Mouse (Mus musculus) embryo, embryonic 9.5 days (tissue): ENCODE measurements around the gene Casd1.

Experiments
- DNase-seq: peaks from one replicate; pipeline ENCODE4 v3.0.0-alpha.2; 2017; ENCODE audit errors: extremely low spot score

The Casd1 gene

DNA sequence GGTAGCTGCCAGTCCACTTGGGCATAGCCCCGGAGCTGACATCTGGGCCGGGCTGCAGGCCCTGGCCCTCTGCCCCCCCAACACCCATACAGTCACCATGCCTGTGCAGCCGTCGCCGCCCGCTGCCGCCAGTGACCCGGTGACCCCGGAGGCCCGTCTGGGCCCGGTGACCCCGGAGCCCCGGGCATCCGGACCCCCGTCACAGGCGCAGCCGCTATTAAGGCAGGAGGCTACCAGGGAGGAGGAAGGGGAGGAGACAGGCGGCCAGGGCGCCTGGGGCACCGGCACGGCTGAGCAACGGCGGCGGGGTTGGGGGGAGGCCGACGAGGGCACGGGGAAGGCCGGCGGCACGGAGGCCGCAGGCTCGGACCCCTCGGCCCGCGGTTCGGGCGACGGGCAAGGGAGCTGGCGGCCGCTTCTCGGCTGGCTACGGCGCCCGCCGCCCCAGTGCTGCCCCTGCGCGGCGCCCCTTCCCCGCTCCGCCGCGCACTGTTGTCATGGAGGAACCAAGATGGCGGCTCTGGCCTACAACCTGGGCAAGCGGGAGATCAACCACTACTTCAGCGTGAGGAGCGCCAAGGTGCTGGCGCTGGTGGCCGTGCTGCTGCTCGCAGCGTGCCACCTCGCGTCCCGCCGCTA, at the start of gene Casd1:
Gene Casd1 (plus strand): TSS at position 182 of the 639 bp plus-strand sequence.
- DNase-seq, result peak; percentile 85

DNA sequence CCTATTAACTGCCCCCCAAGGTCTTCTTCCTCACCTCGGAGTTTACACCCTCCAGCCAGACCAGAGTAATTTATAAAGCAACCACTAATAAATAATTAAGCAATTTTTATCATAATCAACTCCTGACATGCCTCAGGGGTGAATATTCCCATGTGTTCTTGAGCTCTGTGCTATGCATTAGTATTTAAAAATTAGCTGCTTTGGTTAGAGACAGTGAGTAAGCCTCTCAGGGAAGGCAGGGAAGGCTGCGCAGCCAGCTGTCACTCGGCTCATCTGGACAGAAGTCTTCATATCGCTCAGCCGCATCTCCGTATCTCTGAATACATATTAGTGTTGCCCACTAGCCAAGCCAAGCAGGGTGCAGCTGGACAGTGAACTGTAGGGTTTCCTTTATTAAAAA, 45.3 kb upstream of the Casd1 start:
- no peak for DNase-seq

DNA sequence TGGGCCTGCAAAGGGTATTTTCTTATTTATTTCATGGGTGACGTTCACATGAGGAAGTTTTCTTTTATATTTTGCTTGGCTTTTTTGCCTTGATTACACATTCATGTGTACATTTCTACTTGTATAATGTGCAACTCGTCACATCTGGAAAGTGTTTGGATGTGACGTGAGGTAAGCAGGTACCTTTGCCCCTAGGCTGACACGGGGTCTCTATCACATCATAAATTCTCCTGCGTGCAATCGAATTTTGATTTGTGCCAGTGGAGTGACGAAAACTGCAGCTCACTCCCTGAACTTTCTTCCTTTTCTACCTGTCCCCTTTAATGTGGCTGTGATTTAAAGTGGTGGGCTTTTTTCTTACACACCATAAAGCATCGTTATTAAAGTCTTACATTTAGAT, 43.6 kb upstream of the Casd1 start:
- DNase-seq, result no peak

GRCm38 (mm10) chr6:4557678-4558077, 43.0 kb upstream of the Casd1 start:
- DNase-seq, result peak; percentile 73

- peak; percentile 61 for DNase-seq
Measured at GRCm38 (mm10) chr6:4561156-4561555, 39.5 kb upstream of the Casd1 start.

GRCm38 (mm10) chr6:4561621-4562020, 39.0 kb upstream of the Casd1 start:
- no peak for DNase-seq

DNA sequence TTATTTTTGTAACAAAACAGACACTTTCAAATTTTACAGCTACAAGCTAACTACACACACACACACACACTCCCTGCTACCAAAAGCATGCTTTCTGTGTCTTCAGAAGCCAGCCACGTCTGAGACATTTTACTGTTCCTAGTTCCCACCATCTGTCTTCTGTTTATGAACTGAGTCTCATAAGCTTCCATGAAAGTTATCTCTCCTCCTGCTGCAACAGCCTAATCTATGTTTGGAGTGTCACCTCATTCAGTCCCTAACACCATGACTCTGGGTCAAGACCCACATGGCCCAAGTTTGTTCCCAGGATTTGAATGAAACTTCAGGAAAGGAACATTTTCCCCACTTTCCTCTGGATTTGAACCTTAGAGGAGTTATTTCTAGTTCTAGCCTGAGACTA, 38.2 kb upstream of the Casd1 start:
- DNase-seq, result no peak

- no peak for DNase-seq
Measured at GRCm38 (mm10) chr6:4563477-4563876, 37.2 kb upstream of the Casd1 start.

DNA sequence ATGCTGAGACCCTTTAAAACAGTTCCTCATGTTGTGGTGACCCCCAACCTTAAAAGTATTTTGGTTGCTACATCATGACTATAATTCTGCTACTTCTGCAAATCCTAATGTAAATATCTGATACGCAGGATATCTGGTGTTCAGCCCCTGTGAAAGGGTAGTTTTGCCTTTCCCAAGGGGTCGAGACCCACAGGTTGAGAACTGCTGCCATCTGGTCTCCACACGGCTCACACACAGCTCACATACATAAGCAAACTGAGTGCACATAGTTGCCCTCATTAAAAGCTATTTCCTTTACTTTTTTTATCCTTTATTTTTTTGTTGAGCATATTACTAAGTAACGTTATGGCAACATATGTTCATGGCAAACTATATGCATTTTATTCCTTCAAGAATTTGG, 30.2 kb upstream of the Casd1 start:
- DNase-seq, result no peak

DNA sequence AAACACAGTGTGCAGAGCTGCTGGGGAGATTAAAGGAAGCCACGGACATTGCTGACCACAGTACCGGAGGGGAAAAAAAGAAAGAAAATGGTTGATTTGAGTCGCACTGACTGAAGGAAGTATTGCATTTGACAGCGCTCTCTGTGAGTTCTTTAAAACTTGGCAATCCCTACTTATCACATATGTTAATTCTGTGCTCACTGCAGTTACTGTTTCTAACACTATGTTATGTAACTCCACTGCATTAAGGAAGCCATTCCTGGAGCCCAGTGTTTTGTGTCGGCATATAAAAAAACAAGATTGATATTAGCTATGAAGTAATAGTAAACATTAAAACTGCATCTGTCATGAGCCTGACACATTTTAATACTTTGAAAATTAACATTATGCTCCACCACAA, 22.9 kb upstream of the Casd1 start:
- DNase-seq, result no peak

GRCm38 (mm10) chr6:4578343-4578742, 22.3 kb upstream of the Casd1 start:
- DNase-seq, result no peak

GRCm38 (mm10) chr6:4579620-4580019, 21.0 kb upstream of the Casd1 start:
- no peak for DNase-seq

- no peak for DNase-seq
Measured at GRCm38 (mm10) chr6:4583485-4583884, 17.2 kb upstream of the Casd1 start.

GRCm38 (mm10) chr6:4587946-4588345, 12.7 kb upstream of the Casd1 start:
- no peak for DNase-seq

DNA sequence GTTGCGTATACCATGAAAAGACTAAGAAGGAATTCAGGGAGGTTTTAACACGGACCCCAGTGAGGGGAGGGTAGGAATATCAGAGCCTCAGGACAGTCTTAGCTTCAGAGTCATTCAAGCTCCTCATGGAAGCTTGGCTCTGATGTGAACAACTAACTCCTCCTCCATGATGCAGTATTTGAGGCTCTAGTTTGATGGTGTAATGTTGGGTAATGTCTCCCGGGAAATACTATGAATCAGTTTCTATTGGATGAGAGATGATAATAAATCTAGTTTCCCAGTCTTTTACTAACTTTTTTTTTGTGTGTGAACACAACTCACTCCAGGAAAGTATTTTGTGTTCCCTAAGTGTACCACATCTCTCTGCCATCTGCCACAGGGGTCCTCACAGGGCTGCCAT, 11.9 kb upstream of the Casd1 start:
- no peak for DNase-seq

GRCm38 (mm10) chr6:4590089-4590488, 10.6 kb upstream of the Casd1 start:
- no peak for DNase-seq

GRCm38 (mm10) chr6:4597711-4598110, 2.9 kb upstream of the Casd1 start:
- DNase-seq, result no peak

GRCm38 (mm10) chr6:4600085-4600657, 468 bp upstream of the Casd1 start:
- no peak for DNase-seq

GRCm38 (mm10) chr6:4601297-4601931, 775 bp downstream of the Casd1 start:
- DNase-seq, result peak; percentile 61

DNA sequence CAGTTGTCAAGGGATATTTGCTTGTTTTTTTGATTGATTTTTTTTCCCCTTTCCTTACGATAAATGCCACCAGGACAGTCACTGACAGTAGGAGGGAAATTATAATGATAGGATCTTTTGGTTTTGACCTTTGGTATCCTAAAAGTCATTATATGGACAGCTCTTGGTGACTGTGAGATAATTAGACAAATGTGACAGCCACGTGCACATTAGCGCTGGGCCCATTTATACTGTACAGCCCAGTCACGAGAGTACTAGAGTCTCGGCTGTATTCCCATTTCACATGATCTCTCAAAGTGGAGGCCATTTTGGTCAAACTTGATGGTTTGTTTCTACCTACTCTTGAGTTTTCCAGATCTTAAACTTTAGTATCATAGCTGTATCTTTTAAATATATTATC, 1.4 kb downstream of the Casd1 start:
- no peak for DNase-seq

- no peak for DNase-seq
Measured at GRCm38 (mm10) chr6:4606394-4606793, 5.8 kb downstream of the Casd1 start.

- no peak for DNase-seq
Measured at GRCm38 (mm10) chr6:4610216-4610896, 9.7 kb downstream of the Casd1 start.

GRCm38 (mm10) chr6:4611853-4612252, 11.2 kb downstream of the Casd1 start:
- no peak for DNase-seq
